Mouse (Mus musculus) ES-Bruce4 (cell line): ENCODE results near the gene Cnnm1.

Experiments used
- CTCF ChIP-seq: IDR thresholded peaks from one replicate; pipeline ENCODE4 v1.8.1; 2011; ENCODE audit warnings: low read depth, low read length
- POLR2A ChIP-seq: IDR thresholded peaks from one replicate; pipeline ENCODE4 v1.8.1; 2011; ENCODE audit warnings: low read length; ENCODE audit not compliant: insufficient read depth

DNA sequence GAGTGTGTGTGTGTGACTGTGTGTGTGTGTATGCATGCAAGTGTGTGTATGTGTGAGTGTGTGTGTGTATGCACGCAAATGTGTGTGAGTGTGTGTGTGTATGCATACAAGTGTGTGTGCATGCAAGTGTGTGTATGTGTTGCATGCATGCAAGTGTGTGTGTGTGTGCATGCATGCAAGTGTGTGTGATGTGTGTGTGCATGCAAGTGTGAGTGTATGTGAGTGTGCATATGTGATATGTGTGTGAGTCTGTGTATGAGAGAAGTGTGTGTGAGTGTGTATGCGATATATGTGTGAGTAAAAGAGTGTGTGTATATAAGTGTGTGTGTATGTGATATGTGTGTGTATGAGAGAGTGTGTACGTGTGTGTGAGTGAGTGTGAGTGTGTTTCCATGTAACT lies 95.1 kb downstream of the Cnnm1 start:
- TF ChIP-seq CTCF (no peak), POLR2A (no peak)
